Mouse (Mus musculus): ENCODE measurements around the gene Dhx37.
A peak's percentile ranks its signal among the peaks of the same experiment; 100 is the strongest.

The Dhx37 gene

DNA sequence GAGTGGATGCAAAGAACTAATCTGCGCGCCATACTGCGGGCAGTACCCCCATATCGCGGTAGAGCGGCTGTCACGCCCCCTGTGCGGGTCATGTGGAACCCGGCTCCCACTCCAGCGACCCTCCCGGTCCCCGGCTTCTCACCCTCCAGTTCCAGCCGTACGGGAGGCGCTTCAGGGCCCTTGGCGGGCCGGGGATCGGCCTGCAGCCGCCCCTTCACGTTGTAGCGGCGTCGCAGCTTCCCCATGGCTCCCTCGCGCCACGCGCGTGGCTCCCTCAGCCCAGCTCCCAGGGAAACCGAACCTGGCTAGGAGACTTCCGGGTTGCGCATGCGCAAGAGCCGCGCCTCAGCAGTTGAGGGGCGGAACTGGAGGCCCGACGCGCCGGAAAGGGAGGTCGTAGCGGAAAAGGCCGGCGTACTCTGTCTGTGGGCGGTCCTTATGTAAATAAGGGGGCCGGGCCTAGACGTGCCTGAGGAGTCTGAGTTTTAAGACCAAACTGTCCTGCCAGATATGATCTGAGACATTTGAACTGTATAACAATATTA, at the start of gene Dhx37:
Gene Dhx37 (minus strand): TSS at position 329 of the 545 bp plus-strand sequence.
- DNase-seq: peak; percentile 95

DNA sequence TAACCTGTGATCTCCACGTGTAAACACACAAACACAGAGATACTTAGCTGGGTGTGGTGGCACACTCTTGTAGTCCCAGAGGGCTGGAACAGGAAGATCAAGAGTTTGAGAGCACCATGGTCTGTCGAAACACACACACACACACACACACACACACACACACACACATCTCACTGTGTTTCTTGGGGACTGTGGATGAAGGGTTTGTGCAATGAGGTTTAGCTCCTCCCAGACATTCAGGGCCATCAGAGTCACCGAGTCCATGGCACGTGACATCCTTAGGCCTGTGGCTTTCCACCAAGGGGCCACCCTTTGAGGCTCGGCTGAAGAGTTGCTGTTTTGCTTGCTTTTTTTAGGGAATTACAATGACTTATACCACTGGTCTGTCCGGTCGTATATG, 48.6 kb upstream of the Dhx37 start:
- no peak for DNase-seq

DNA sequence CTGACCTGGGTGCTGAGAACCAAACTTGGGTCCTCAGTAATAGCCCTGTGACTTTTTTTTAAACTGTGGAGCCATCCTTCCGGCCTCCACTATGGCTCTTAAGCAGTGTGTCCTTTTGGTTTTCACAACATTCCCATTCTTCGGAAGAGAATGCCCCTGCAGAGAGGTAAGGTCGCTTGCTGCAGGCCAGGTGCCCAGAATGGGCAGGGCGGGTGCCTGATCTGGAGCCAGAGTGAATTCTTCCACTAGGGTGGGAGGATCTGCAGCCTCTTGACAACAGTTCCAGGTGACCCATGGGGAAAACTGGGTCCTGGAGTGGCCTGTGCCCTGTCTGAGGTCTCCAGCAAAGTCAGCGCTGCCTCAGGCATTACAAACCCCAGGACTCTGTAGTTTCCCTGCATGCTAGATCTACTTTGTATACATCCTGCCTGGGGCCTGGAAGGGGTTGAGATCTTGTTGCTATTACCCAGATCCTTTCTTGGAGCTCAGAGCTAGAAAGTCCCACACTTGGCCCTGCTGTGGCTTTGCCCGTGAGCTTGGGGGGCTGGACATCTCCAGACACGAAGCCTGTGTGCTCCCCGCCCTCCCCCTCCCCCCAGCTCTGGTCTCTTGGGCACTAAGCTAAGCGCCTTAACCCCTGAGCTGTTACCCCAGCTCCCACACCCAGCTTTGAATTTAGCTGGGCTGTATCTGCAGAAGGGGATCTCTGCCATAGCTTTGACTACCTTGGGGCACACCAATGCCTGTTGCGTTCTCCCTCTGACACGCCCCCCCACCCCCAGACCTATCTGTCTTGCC, 46.7 kb upstream of the Dhx37 start:
- no peak for DNase-seq

DNA sequence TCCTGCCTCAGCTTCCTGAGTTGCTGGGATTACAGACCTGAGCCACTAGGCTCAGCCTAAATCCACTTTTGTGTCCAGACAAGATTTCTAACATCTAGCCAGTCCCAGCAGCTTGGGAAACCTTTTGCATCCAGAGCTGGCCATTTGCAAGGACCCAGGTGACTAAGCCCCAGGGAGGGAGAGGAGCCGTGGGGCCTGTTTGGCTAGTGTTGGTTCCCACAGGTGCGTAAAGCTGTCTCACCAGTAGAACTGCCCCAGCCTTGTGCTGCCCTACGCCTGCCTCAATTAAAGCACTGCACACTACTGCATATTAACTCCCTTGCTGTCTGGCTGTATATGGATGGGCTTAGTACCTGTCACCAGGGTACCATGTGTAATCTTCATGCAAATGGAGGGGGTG, 45.5 kb upstream of the Dhx37 start:
- no peak for DNase-seq

DNA sequence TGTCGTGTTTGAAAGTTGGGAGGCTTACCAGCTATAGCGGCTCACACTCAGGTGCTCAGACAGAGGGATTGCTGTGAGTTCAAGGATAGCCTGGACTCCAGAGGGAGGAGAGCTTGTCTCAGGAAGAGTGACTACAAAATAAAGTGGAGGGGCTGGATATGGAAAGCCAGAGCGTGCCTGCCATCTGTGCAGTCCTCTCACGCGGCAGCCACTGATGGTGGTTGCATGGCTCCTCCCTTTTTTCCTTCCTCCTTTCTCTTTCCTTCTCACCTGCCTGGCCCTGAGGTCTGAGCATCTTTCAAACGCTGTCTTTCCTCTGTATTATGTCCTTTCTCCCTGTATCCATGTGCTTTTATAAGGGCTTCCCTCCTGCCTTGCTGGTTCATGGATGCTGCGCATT, 44.1 kb upstream of the Dhx37 start:
- DNase-seq: no peak

DNA sequence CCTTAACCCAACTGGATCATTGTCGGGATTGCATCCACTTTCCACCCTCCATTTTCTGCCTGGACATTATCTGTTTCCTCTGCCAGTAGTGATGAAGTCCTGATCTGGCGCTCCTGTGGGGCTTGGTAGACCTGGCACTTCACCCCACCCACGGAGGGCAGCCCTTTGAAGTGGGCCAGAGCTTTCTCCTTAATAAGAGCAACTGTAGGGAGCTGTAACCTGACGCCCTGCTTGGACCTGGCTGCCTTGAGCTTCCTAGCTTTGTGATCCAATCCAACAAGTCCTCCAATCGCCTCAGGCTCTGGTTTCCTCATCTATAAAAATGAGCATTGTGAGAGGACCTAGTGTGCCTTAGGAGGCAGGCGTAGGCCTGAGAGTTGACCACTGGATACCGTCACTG, 43.6 kb upstream of the Dhx37 start:
- no peak for DNase-seq

DNA sequence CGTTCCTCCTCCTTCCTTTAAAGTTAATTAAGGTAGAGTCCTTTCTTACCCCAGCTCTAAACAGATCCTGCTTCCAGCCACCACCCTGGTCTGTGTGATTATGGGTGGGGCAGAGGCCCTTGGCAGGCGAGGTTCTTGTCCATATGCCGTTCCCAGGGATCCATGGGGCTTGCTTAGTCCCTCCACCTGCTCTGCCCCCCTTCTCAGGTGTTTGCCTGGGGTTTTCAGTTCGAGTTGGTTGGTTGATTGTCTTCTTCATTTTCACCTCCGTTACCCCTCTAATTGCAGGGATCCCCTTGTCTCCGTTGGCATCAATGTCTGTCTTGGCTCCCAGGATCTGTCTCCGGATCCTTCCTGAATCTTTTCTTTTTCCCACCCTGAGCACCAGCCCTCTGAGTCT, 42.9 kb upstream of the Dhx37 start:
- DNase-seq: no peak

DNA sequence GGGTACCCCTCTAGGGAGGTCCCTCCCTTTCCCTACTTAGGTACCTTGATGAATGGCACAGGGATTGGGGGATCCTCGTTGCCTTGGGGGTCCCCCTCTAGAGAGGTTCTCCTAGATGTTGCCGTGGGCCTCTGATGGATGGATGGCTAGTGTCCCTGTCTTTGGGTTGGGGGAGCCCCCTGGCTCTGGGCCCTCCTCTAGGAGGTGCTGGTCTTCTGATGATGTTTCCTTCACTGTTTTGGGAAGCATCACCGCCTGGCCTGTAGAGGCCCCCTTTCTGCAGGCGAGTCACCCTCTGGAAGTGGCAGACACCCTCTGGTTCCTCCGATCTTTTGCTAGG, 42.3 kb upstream of the Dhx37 start:
- DNase-seq: peak; percentile 51

DNA sequence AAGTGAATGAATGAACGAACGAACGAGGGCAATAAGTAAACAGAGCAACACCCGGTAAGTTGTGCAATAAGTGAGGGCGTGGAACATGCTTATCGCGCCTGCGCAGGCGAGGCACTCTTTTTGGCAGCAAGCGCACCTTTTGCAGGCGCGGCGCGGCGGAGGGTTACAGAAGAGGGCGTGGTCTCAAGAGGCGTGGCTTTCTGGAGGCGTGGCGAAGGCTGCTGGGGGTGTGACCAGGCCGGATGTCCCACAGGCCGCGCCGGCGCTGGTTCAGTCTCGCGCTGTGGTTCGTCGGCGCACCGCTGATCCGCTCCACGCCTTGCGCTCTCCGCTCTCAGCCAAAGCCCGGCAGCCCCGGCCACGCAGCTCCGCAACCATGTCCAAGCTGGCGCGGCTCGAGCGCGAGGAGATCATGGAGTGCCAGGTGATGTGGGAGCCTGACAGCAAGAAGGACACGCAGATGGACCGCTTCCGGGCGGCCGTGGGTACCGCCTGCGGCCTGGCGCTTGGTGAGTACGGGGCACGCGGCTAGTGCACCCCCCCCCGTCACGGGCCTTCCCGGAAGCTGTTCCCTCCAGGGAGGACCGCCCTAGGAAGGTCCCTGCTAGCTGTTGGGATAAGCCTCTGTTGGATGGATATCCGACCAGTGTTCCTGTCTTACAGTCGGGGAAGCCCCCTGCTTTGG, 41.8 kb upstream of the Dhx37 start, which contains the start of gene Aacs:
Gene Aacs (plus strand): TSS at position 214 of the 685 bp plus-strand sequence.
- peak; percentile 97 for DNase-seq

DNA sequence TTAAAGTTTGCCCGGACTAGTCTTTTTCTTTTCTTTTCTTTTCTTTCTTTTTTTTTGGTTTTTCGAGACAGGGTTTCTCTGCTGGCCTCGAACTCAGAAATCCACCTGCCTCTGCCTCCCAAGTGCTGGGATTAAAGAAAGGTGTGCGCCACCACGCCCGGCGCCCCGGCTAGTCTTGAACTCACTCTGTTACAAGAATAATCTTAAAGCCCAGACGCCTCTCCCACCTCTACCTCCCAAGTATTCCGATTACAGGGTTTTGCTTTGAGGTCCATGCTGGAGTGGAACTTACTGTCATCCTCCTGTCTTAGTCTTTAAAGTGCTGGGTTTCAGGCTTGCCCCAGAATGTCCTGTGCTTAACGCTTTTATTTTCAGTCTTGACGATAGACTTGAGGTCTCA, 41.1 kb upstream of the Dhx37 start:
- no peak for DNase-seq

DNA sequence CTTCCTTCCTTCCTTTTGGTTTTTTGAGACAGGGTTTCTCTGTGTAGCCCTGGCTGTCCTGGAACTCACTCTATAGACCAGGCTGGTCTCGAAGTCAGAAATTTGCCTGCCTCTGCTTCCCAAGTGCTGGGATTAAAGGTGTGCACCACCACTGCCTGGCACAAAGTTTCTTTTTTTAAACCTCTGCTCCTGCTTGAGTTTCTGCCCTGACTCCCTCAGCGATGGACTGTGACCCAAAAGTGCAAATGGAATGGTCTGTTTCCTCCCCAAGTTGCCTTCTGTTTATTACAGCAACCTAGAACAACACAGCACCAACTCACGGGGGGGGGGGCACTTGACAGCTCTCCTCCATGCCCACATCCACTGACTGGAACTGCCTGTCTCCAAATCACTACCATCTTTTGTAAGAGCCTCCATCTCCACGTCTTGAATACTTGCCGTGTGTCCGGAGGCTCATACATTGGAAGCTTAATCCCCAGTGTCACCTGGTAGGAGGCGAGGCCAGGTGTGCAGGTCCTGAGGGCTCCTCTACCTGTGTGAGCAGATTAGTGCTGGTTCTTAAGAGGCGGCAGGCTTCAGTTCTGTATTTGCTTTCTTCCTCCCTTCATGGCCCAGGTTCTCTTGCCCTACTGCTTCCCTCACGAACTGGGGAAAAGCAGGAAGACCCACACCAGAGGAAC, 39.0 kb upstream of the Dhx37 start:
- DNase-seq: no peak

DNA sequence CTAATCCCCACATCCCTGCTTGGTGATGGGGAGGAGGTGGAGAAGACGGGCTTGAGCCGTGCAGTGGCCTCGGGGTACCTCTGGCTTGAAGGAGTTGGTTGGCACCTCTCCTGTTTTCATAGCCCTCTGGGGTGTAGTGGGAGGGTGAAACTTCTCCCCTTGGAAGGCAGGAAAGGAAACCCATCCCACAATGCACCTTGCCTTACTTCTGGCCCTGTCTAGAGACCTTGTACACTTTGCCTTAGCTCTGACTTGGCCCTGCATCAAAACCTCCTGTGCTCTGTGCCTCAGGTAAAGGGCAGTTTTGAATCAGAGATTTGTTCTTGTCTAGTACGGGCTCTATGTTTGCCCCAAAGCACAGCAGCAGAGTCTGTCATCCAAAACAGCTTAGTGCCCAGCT, 36.8 kb upstream of the Dhx37 start:
- no peak for DNase-seq

DNA sequence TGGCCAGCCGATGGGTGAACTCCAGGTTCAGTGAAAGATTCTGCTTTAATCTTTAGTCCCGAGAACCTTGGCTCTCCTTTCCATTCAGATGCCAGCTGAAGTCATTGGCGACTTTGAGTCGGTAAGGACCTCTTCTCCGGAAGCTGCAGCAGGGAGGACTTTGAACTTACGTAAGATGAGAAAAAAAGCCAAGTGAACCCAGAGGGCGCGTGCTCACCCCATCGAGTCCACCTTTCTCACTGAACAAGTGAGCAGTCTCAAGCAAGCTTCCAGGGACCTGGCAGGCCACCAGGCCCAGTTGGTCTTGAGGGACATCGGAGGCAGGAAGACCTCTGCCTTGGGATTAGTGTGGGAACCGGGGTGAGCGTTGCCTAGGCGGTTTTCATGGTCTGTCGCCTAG, 33.3 kb upstream of the Dhx37 start:
- no peak for DNase-seq

DNA sequence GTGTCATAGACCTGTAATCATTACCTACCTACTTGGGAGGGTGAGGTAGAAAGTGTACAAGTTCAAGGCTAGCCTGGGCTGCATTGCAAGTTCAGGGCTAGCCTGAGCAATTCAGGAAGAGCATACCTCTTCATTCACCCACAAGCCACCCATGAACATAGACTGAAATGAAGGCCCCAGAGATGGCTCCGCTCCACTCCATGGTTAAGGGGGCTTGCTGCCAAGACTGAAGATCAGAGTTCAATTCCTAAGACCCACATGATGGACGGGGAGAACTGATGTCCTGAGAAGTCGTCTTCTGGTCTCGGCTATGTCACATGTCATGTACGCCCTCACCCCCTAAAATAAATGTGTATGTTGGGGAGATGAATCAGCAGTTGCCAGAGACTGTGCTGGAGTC, 32.6 kb upstream of the Dhx37 start:
- no peak for DNase-seq

DNA sequence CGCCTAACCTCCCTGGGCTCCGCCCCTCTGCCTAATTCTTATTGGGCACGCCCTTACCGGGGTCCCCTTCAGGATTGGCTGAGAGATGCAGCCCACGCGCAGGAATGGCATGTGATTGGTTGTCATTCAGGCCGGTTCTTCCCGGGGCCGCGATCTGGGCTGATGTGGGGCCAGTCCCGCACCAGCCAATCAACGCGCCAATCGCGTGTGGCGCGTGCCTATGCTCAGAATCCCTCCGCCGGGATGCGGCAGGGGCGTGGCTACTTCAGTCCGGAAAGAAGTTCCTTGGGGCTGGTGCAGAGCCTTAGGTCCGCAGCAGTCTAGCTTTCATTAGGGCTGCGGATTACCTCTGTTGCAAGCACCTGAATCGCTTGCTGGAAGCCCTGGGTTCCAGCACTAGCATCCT, 31.8 kb upstream of the Dhx37 start:
- peak; percentile 96 for DNase-seq

DNA sequence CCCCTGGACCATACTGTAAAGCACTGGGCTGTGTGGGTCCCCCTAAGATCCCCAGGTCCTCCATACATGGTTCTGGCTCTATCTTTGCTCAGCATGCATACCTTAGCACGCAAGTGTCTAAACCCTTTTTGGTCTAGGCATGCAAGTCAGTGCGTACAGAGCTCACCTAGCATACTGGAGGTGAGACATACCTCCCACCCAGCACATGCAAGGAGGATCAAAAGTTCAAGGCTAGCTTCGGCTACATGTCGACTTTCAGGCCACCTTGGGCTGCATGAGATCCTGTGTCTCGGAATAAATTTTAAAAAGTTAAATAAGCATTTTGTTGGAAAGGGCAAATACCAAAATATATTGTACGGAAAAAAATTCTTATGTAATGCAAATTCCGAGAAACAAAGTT, 31.3 kb upstream of the Dhx37 start:
- no peak for DNase-seq

DNA sequence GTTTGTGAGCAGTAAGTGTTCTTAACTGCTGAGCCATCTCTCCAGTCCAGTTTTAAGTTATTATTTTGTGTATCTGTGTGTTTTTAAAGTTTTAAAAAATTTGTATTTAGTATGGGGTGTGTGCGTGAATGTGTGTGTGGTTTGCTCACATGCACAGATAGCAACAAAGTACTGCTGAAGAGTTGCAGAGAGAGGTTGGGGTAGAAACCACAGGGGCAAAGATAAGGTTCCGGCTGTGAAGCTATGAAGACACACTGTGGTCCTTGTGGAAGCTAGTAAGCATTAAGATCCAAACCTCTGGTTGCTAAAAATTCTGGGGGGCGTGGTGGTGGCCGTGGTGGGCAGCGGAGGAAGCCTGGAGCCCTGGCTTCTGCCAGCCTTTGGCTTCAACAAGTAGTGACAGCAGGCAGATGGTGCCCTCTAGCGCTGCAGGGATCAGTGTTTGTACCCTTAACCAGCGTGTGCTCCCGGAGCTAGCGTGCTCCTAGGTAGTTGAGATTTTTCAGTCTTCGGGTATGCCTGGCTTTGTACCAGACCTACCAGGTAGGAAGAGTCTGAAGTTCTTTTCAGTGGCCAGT, 28.0 kb upstream of the Dhx37 start:
- DNase-seq: no peak

DNA sequence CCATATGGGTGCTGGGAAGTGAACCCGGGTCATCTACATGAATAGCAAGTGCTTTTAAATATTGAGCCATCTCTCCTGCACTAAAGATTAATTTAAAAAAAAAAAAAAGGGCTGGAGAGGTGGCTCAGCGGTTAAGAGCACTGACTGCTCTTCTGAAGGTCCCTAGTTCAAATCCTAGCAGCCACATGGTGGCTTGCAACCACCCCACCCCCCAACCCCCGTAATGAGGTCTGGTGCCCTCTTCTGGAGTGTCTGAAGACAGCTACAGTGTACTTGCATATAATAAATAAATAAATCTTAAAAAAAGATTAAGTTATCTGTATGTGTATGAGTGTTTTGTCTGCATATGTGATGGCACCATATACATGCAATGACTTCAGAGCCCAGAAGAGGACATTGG, 26.7 kb upstream of the Dhx37 start:
- DNase-seq: no peak

DNA sequence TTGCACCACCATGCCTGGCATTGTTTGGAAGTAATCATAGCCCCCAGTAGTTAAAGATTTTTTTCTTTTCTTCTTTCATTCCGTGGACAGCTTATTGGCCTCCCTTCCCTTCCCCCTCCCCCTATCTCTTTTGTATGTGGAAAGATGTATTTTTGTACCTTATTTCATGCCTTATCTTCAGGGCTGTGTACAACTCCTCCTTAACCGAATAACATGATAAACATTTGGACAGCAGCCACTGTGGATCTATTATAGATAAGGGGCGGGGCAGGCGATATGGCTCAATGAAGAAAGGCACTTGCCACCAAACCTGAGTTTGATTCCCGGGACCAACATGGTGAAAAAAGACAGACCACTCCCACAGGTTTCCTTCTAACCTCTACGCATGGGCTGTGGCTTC, 23.6 kb upstream of the Dhx37 start:
- DNase-seq: no peak

DNA sequence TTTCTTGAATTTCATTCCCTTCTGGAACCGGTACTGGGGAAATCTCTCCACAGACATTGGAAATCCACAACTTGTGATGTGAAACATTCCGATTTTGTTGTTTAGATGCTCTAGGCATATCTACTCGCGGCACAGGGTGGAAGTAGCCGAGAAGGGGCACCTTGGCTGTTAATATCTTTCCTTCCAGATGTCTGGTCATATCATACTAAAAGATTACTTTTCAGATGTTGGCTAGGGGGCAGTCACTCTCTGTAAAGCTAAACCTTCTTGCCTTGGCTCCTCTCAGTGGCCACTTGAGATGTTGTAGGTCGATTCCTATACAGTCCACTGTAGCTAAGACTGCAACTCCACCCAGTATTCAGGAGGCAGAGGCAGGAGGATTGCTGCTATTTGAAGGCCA, 22.2 kb upstream of the Dhx37 start:
- DNase-seq: no peak

DNA sequence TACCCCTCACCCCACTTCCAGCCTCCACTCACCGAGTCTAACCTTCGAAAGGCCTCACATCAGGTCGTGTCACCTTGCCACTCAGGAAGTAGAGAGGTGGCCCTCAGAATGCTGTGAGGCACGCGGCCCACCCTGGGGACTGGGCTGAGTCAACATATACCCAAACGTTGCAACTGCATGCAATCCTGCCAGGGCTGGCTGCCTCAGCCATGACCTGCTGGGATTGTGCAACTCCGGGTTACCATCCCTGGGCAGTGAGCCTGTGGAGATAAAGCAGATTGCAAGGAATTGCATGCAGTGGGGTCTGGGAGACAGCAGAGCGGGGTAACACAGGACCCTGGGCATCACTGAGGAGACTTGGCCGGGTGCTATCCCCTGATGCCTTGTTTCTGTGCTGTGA, 18.7 kb upstream of the Dhx37 start:
- no peak for DNase-seq

DNA sequence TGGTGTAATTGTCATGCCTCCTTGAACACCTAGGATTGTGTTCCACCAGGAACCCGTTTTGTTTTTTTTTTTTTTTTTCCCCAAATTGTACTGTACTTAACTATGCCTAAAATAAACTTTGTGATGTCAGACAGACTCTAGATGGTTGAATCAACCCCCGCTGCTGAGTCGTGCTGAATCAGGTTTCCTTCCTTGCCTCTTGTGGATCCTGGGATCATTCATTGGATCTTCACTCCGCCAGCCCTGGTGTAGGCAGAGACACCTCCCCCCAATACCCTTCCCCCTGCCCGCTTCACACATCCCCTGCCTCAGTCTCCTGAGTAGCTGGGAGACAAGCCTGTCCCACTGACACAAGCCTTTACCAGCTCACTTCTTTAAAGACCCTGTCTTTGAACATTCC, 15.4 kb upstream of the Dhx37 start:
- peak; percentile 22 for DNase-seq

DNA sequence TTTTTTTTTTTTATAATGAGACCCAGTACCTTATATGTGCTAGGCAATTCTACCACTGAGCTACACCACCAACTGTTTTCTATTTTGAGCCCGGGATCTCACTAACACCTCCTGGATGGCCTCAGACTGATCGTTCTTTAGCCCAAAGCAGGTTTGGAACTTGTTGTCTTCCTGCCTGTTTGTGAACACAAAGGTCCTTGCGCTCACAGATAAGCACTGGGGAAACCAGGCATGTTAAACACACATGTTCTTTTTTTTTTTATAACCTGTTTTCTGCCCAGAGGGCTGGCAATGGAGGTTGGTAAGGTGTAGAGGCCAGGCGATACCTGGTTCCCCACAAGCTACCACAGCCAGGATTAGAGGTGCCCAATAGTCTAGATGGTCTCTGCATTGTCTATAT, 14.7 kb upstream of the Dhx37 start:
- no peak for DNase-seq

DNA sequence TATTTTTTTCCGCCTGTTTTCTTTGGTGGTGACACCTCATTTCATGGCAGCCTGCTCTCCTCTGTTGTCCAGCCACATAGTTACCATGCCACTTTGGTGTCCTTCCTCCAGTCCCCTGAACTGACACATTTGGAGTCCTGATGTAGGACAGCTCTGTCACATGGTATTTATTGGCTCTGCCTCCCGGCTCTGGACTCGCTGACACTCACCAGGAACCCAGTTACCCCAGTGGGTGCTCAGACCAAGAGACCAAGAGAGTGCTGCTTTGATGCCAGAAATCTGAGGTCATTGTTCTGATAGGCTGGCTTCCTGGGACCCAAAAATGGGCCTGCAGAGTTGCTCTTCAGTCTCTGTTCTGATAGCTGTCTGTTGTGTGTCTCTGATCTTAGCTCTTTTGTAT, 14.1 kb upstream of the Dhx37 start:
- DNase-seq: no peak

All from right cerebral cortex, postnatal 25 days (tissue).